Mouse (Mus musculus) stomach, embryonic 14.5 days (tissue): ENCODE measurements around the gene Zfpm1. TPM values are rescaled to one million over a fixed set of nuclear protein-coding genes. Genes with fewer than 3 reads are reported as not detected.
A peak's percentile ranks its signal among the peaks of the same experiment; 100 is the strongest.

ENCODE experiments used
- ATAC-seq: fragments of 200-750 bp; cut with Nextera tagmentation; 2 replicates; pipeline ENCODE4 v1.8.0; 2017; ENCODE audit warnings: low read depth, moderate TSS enrichment; ENCODE audit not compliant: insufficient number of reproducible peaks, insufficient read depth, low FRiP score
- H3K27ac ChIP-seq: fragments of 300-500 bp; sonication (generic); 2 replicates; pipeline ENCODE4 v1.5.1; 2014; ENCODE audit warnings: mild to moderate bottlenecking, low read length, moderate library complexity, mixed read lengths
- H3K27me3 ChIP-seq: fragments of 300-500 bp; sonication (generic); 2 replicates; pipeline ENCODE4 v1.6.1; 2014; ENCODE audit warnings: low read length, control low read depth, mixed read lengths; ENCODE audit not compliant: control insufficient read depth, insufficient read depth
- H3K36me3 ChIP-seq: fragments of 300-500 bp; sonication (generic); 2 replicates; pipeline ENCODE4 v1.6.1; 2014; ENCODE audit warnings: mild to moderate bottlenecking, control low read depth, low read length, moderate library complexity, mixed read lengths; ENCODE audit not compliant: control insufficient read depth, insufficient read depth
- H3K4me1 ChIP-seq: fragments of 300-500 bp; sonication (generic); 2 replicates; pipeline ENCODE4 v1.6.1; 2014; ENCODE audit warnings: low read length, control low read depth, mixed read lengths; ENCODE audit not compliant: control insufficient read depth, insufficient read depth
- H3K4me2 ChIP-seq: fragments of 300-500 bp; sonication (generic); replicated peaks from 2 replicates; pipeline ENCODE4 v1.6.1; 2014; ENCODE audit warnings: low read depth, low read length, control low read depth
- H3K4me3 ChIP-seq: fragments of 300-500 bp; sonication (generic); 2 replicates; pipeline ENCODE4 v1.5.1; 2014; ENCODE audit warnings: low read depth, low read length, control low read depth
- H3K9ac ChIP-seq: fragments of 300-500 bp; sonication (generic); replicated peaks from 2 replicates; pipeline ENCODE4 v1.6.1; 2014; ENCODE audit warnings: low read depth, mild to moderate bottlenecking, control low read depth, low read length, moderate library complexity, mixed read lengths
- H3K9me3 ChIP-seq: fragments of 300-500 bp; sonication (generic); 2 replicates; pipeline ENCODE4 v1.6.1; 2016; ENCODE audit warnings: low read depth, low read length, control low read depth; ENCODE audit not compliant: control insufficient read depth
- WGBS: fragments of 180-500 bp; shearing (Covaris S2); extraction: QIAGEN DNeasy Blood & Tissue Kit; methylation state at CpG from one replicate; pipeline ENCODE4 v1.1.7; 2014; 5-methylcytosine and 5-hydroxymethylcytosine counted together
- polyA plus RNA-seq: library from polyadenylated mRNA; unstranded; fragments of >200 nt; fragmentation: Nextera tagmentation; extraction: Ambion mirVana; gene quantifications from 2 replicates; pipeline ENCODE4 v1.2.1, GENCODE M21; 2014

Gene Zfpm1
- polyA plus RNA-seq, 1 experiment from 2014 or later = 3.1 TPM

DNA sequence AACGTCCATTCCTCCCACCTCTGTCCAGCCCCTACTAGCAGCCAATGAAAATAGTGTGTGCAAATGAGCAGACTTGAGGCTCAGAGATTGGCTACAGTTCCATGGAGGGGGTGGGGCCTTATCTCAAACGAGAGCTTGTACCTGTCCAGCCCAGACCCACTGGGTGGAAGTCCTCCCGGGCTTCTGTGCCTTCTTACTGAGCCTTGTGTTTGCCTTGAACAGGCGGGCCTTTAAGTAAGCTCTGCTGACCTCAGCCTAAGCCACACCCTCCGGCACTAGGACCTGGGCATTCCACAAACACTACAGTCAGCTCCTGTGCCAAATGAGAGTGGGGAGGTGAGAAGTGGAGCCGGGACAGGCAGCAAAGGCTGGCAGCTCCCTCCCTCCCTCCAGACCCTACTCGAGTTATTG, 12.3 kb downstream of the Zfpm1 start:
- 2% methylated on average over 7 of the region's 7 CpGs for WGBS
- no peak overlapping the region for H3K9ac ChIP-seq
- H3K27ac ChIP-seq = peak overlapping the region; percentile 13; the same call in 1 of the 2 replicates
- no peaks in the 10 kb centered on the region for H3K36me3 ChIP-seq
- H3K4me2 ChIP-seq = no peak overlapping the region
- no peaks in the 10 kb centered on the region for H3K9me3 ChIP-seq
- H3K27me3 ChIP-seq = no peaks in the 10 kb centered on the region
- H3K4me3 ChIP-seq = no peak overlapping the region
- H3K4me1 ChIP-seq = peaks cover 41% of the 10 kb centered on the region
- ATAC-seq = peak; percentile 89

DNA sequence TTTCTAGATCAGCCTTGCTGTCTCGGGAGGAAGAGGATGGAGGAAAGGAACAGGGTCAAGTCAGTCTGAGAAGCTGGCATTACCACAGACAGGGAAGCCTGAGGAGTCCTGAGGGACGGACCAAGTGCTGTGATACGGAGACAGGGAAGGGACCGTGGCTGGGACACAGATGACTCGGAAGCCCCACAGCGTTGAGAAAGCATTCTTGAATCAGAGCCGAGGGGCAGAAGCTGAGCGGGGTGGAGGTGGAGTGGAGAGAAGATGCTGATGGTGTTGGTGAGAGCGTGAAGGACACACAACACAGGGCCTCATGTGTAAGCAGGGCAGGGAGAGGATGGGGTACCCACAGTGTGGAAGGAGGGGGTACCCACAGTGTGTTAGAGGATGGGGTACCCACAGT, 13.4 kb downstream of the Zfpm1 start:
- Histone ChIP-seq H3K27ac (no peak overlapping the region), H3K9ac (no peak overlapping the region), H3K4me3 (no peak overlapping the region), H3K9me3 (no peaks in the 10 kb centered on the region), H3K36me3 (no peaks in the 10 kb centered on the region), H3K4me2 (no peak overlapping the region), H3K4me1 (peaks cover 41% of the 10 kb centered on the region), H3K27me3 (no peaks in the 10 kb centered on the region)
- ATAC-seq = no peak
- 71% methylated on average over 9 of the region's 9 CpGs for WGBS

DNA sequence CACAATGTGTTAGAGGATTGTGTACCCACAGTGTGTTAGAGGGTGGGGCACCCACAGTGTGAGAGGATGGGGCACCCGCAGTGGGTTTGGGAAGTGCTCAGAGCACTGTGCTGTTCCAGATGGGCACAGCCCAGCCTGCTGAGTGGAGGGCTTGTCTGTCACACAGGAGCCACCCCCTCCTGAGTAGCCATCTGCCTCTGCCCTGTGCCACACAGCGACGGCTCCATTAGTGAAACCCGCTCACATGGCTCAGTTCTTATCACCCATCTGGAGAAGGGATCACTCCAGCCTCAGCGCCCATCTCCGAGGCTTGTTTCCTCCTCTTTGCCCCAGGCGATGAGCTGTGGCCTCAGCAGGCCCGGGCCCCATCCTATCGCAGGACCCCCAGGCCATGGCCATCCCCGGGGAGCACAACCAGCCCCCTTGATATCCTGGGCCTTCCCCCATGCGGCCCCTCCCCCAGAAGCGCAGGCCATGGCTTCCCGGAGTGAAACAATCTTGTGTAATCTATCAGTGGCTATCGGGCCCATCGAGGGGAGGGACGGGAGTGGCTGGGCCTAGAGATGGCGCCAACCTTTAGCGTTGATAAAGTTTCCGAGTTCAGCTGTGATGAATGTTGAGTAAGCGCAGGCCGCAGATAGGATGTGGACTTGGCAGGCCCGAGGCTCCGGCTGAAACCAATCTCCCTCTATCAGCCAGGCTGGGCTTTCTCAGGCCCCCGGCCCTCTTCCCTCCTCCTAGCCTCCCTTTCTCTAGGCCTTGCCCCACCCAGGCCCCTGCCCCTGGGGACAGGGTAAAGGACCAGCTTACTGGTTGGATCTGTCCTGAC, 14.4 kb downstream of the Zfpm1 start:
- Histone ChIP-seq H3K36me3 (no peaks in the 10 kb centered on the region), H3K9me3 (no peaks in the 10 kb centered on the region), H3K27ac (peak overlapping the region; percentile 79; the same call in 1 of the 2 replicates), H3K4me3 (no peak overlapping the region), H3K4me2 (peak overlapping the region; percentile 12; the same call in 1 of the 2 replicates), H3K9ac (no peak overlapping the region), H3K4me1 (peaks cover 38% of the 10 kb centered on the region), H3K27me3 (no peaks in the 10 kb centered on the region)
- 21% methylated on average over 24 of the region's 24 CpGs for WGBS
- ATAC-seq = peak; percentile 31

DNA sequence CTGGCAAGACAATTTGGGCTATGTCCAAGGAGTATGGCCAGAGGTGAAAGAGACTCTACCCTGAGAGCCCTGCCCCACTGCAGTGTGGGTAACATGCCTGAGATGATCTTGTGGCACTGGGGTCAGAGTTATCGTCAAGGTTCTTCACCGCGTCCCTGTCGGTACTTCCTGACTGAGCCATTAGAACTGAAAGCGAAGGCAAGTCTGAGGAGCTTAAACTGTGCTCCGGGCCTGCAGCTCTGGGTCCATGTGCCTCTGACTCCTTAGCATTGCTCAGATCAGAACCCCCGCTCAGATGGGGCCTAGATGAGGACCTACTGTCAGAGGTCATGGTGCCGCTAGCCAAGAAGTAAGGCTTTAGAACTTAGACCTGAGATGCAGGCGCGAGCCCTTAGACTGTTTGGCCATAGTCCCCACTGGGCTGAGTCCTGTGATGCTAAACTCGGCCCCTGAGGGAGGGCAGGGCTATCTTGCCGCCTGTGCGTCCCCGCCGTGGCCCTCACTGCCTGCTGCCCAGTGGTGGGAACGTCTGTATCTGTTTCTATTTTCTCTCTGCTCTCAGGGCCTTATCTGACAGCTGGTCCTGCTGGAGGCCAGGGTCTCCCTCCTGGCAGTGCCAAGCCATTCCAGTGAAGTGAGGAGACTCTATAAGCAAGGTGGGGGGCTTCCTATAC, 17.8 kb downstream of the Zfpm1 start:
- peaks cover 17% of the 10 kb centered on the region for H3K4me1 ChIP-seq
- no peaks in the 10 kb centered on the region for H3K9me3 ChIP-seq
- 72% methylated on average over 16 of the region's 16 CpGs for WGBS
- H3K4me3 ChIP-seq = no peak overlapping the region
- H3K27me3 ChIP-seq = no peaks in the 10 kb centered on the region
- H3K36me3 ChIP-seq = no peaks in the 10 kb centered on the region
- H3K4me2 ChIP-seq = no peak overlapping the region
- ATAC-seq = no peak
- H3K9ac ChIP-seq = no peak overlapping the region
- no peak overlapping the region for H3K27ac ChIP-seq

DNA sequence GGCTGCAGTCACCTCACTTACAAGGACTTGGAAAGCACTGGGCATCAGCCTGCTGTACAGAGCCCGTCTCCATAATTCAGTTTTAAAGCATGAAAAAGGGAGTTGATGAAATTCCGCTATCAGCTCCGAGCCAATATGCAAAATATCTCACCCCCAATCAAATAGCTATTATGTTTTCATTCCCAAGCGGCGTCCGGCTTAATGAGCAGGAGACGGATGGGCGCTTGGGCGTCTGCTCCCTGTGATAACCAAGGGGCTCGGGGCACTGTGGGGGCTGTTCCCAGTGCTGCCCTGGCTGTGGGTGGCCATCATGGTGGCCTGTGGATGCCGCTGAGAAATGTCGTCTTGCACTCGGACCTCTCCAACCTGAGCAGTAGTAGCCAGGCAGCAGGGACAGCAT, 19.1 kb downstream of the Zfpm1 start:
- Histone ChIP-seq H3K9ac (no peak overlapping the region), H3K4me3 (no peak overlapping the region), H3K9me3 (no peaks in the 10 kb centered on the region), H3K4me1 (peaks cover 19% of the 10 kb centered on the region), H3K4me2 (no peak overlapping the region), H3K27me3 (no peaks in the 10 kb centered on the region), H3K27ac (no peak overlapping the region), H3K36me3 (no peaks in the 10 kb centered on the region)
- WGBS = 74% methylated on average over 13 of the region's 13 CpGs
- no peak for ATAC-seq

DNA sequence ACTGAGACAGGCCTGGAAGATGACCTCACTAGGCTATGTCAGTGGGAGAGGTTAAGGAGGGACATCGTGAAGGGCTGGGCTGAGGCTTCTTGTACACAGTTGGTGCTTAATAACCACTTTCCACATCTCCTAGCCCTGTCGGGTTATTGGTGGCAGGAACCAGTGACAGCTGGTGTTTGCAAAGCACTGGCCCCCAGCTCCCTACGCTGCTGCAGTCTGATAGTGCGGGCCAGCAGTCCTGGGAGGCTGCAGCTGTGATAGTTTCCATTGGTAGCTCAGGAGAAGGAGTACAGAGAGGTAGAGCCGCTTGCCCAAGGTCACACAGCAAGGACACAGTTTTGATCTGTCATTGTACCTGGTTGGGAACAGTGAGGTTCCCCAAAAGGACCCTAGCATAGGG, 19.9 kb downstream of the Zfpm1 start:
- Histone ChIP-seq H3K36me3 (no peaks in the 10 kb centered on the region), H3K9me3 (no peaks in the 10 kb centered on the region), H3K27ac (no peak overlapping the region), H3K4me1 (peaks cover 11% of the 10 kb centered on the region), H3K4me2 (no peak overlapping the region), H3K4me3 (no peak overlapping the region), H3K9ac (no peak overlapping the region), H3K27me3 (no peaks in the 10 kb centered on the region)
- WGBS = 74% methylated on average over 5 of the region's 5 CpGs
- no peak for ATAC-seq

DNA sequence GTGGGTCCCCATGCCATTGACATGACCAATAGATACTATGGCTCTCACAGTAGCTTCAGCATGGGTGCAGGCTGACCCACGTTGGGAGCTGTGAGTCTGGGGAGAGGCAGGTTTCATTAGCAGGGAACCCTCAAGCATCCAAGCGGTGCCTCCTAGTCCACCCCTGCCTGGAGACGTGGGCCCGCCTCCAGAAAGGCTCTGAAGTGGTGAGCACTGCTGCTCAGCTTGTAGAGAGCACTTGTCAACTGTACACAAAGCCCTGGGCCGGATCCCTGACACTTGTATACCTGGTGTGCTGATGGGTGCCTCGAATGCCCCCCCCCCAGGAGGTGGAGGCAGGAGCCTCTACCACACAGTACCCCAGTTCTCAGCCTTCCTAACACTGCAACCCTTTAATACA, 21.5 kb downstream of the Zfpm1 start:
- H3K27me3 ChIP-seq = no peaks in the 10 kb centered on the region
- H3K36me3 ChIP-seq = peaks cover 8% of the 10 kb centered on the region
- WGBS = 58% methylated on average over 6 of the region's 6 CpGs
- no peak for ATAC-seq
- no peaks in the 10 kb centered on the region for H3K9me3 ChIP-seq
- no peak overlapping the region for H3K4me3 ChIP-seq
- H3K4me1 ChIP-seq = 0 out of 2 replicates have a peak, but pooled peaks cover 3% of the 10 kb centered on the region
- H3K4me2 ChIP-seq = no peak overlapping the region
- no peak overlapping the region for H3K27ac ChIP-seq
- H3K9ac ChIP-seq = no peak overlapping the region

DNA sequence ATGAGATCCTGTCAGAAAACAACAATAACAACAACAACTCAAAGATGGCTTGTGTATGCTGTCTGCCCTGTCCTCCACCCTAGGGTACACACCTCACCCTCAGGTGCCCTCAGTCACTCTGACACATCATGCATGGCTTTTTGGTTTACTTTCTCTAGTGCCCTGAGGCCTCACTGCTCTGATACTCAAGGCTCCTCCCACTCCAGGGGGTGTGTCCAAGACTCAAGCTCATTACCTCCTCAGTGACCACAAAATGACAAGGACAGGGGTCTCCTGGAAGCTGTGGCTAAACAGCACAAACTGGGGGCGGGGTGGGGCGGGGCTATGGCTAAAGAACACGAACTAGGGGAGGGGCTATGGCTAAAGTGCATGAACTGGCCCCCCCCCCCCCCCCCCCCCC, 22.1 kb downstream of the Zfpm1 start:
- no peaks in the 10 kb centered on the region for H3K27me3 ChIP-seq
- 0 out of 2 replicates have a peak, but pooled peaks cover 3% of the 10 kb centered on the region for H3K4me1 ChIP-seq
- no peak overlapping the region for H3K4me2 ChIP-seq
- no peaks in the 10 kb centered on the region for H3K9me3 ChIP-seq
- WGBS = 22% methylated on average over 3 of the region's 3 CpGs
- peaks cover 8% of the 10 kb centered on the region for H3K36me3 ChIP-seq
- ATAC-seq = no peak
- no peak overlapping the region for H3K4me3 ChIP-seq
- H3K9ac ChIP-seq = no peak overlapping the region
- no peak overlapping the region for H3K27ac ChIP-seq
